Mouse (Mus musculus) C2C12 (cell line): ENCODE data around the gene Gm17545. TPM values are rescaled to one million over a fixed set of nuclear protein-coding genes. Genes with fewer than 3 reads are reported as not detected.

Experiments
- H3K27me3 ChIP-seq: one replicate; pipeline ENCODE4 v1.6.1; 2011; ENCODE audit not compliant: control insufficient read depth, insufficient read depth, insufficient read length
- H3K36me3 ChIP-seq: one replicate; pipeline ENCODE4 v1.6.1; 2011; ENCODE audit not compliant: control insufficient read depth, insufficient read depth
- H3K4me3 ChIP-seq: one replicate; pipeline ENCODE4 v1.5.1; 2011; ENCODE audit warnings: mild to moderate bottlenecking, control low read depth; ENCODE audit not compliant: poor library complexity, insufficient read depth, severe bottlenecking
- H3K79me2 ChIP-seq: one replicate; pipeline ENCODE4 v1.6.1; 2011; ENCODE audit not compliant: control insufficient read depth, insufficient read depth
- H3K79me3 ChIP-seq: one replicate; pipeline ENCODE4 v1.6.1; 2011; ENCODE audit warnings: low read depth, control low read depth
- H3ac ChIP-seq: one replicate; pipeline ENCODE3; 2011; ENCODE audit warnings: low read depth; ENCODE audit not compliant: control insufficient read depth, insufficient read length
- CEBPB ChIP-seq: IDR thresholded peaks from one replicate; pipeline ENCODE4 v1.6.1; 2011; ENCODE audit warnings: low read depth, mild to moderate bottlenecking, control low read depth, moderate library complexity
- CTCF ChIP-seq: IDR thresholded peaks from one replicate; pipeline ENCODE4 v1.5.1; 2011; ENCODE audit not compliant: control insufficient read depth, insufficient read depth, insufficient read length
- FOSL1 ChIP-seq: IDR thresholded peaks from one replicate; pipeline ENCODE4 v1.8.0; 2011; ENCODE audit warnings: mild to moderate bottlenecking, low read length; ENCODE audit not compliant: poor library complexity, insufficient read depth, severe bottlenecking
- MAX ChIP-seq: IDR thresholded peaks from one replicate; pipeline ENCODE4 v1.6.1; 2011; ENCODE audit warnings: mild to moderate bottlenecking, control low read depth
- MYOD1 ChIP-seq: IDR thresholded peaks from one replicate; pipeline ENCODE4 v1.6.1; 2011; ENCODE audit warnings: low read depth; ENCODE audit not compliant: control insufficient read depth, insufficient read length
- MYOG ChIP-seq: IDR thresholded peaks from one replicate; pipeline ENCODE4 v1.6.1; 2011; ENCODE audit not compliant: control insufficient read depth, insufficient read length; ENCODE audit errors: extremely low read depth
- USF1 ChIP-seq: IDR thresholded peaks from one replicate; pipeline ENCODE4 v1.6.1; 2011; ENCODE audit warnings: low read depth, mild to moderate bottlenecking, control low read depth, moderate library complexity
- polyA plus RNA-seq: library from polyadenylated mRNA; unstranded; fragments of >200 nt; fragmentation: generic; extraction: Trizol; gene quantifications from one replicate; pipeline ENCODE4 v1.2.1, GENCODE M21; 2012; ENCODE audit warnings: missing spikeins

Gene Gm17545
- polyA plus RNA-seq, 1 experiment, result not detected

- no peak overlapping the region for H3ac ChIP-seq
- no peak for TF ChIP-seq MYOG
- TF ChIP-seq FOSL1, result no peak
- TF ChIP-seq CEBPB, result no peak
- TF ChIP-seq CTCF, result no peak
- no peak for TF ChIP-seq USF1
- TF ChIP-seq MAX, result no peak
- no peak for TF ChIP-seq MYOD1
- no peak overlapping the region for H3K4me3 ChIP-seq
- no peaks in the 10 kb centered on the region for H3K27me3 ChIP-seq
- no peaks in the 10 kb centered on the region for H3K79me3 ChIP-seq
- no peaks in the 10 kb centered on the region for H3K36me3 ChIP-seq
- no peaks in the 10 kb centered on the region for H3K79me2 ChIP-seq
Measured at GRCm38 (mm10) chr9:22416187-22416586, 37.9 kb upstream of the Gm17545 start.

GRCm38 (mm10) chr9:22417547-22417946 is 36.5 kb upstream of the Gm17545 start:
- H3K79me3 ChIP-seq, result no peaks in the 10 kb centered on the region
- no peaks in the 10 kb centered on the region for H3K36me3 ChIP-seq
- TF ChIP-seq MYOG (no peak), CTCF (no peak), USF1 (no peak), MAX (no peak), CEBPB (no peak), FOSL1 (no peak), MYOD1 (no peak)
- H3K4me3 ChIP-seq, result no peak overlapping the region
- no peaks in the 10 kb centered on the region for H3K79me2 ChIP-seq
- H3ac ChIP-seq, result no peak overlapping the region
- H3K27me3 ChIP-seq, result no peaks in the 10 kb centered on the region

GRCm38 (mm10) chr9:22419877-22420276 is 34.2 kb upstream of the Gm17545 start:
- Histone ChIP-seq H3K79me2 (no peaks in the 10 kb centered on the region), H3K36me3 (no peaks in the 10 kb centered on the region), H3K27me3 (no peaks in the 10 kb centered on the region), H3K79me3 (no peaks in the 10 kb centered on the region), H3K4me3 (no peak overlapping the region), H3ac (no peak overlapping the region)
- TF ChIP-seq USF1 (no peak), CEBPB (no peak)

GRCm38 (mm10) chr9:22420491-22420890 is 33.6 kb upstream of the Gm17545 start:
- H3ac ChIP-seq, result no peak overlapping the region
- H3K79me2 ChIP-seq, result no peaks in the 10 kb centered on the region
- no peak overlapping the region for H3K4me3 ChIP-seq
- no peaks in the 10 kb centered on the region for H3K79me3 ChIP-seq
- no peaks in the 10 kb centered on the region for H3K36me3 ChIP-seq
- TF ChIP-seq FOSL1 (no peak), CEBPB (no peak), MYOG (no peak), USF1 (no peak), CTCF (no peak), MAX (no peak), MYOD1 (no peak)
- no peaks in the 10 kb centered on the region for H3K27me3 ChIP-seq

- no peaks in the 10 kb centered on the region for H3K79me3 ChIP-seq
- TF ChIP-seq USF1, result no peak
- no peak for TF ChIP-seq FOSL1
- TF ChIP-seq CEBPB, result no peak
- H3K27me3 ChIP-seq, result no peaks in the 10 kb centered on the region
Measured at GRCm38 (mm10) chr9:22422559-22422958, 31.5 kb upstream of the Gm17545 start.

GRCm38 (mm10) chr9:22423507-22423906 is 30.6 kb upstream of the Gm17545 start:
- Histone ChIP-seq H3K4me3 (no peak overlapping the region), H3K79me3 (no peaks in the 10 kb centered on the region)
- TF ChIP-seq MYOD1 (no peak), FOSL1 (no peak), USF1 (no peak), CEBPB (no peak), CTCF (no peak), MAX (no peak), MYOG (no peak)

More at GRCm38 (mm10) chr9:22422559-22422958, 31.5 kb upstream of the Gm17545 start:
- H3K79me2 ChIP-seq, result no peaks in the 10 kb centered on the region
- no peak overlapping the region for H3ac ChIP-seq
- no peak overlapping the region for H3K4me3 ChIP-seq
- no peaks in the 10 kb centered on the region for H3K36me3 ChIP-seq

GRCm38 (mm10) chr9:22424196-22424595 is 29.9 kb upstream of the Gm17545 start:
- H3K27me3 ChIP-seq, result no peaks in the 10 kb centered on the region
- no peaks in the 10 kb centered on the region for H3K79me2 ChIP-seq
- H3ac ChIP-seq, result no peak overlapping the region
- no peak overlapping the region for H3K4me3 ChIP-seq
- no peaks in the 10 kb centered on the region for H3K79me3 ChIP-seq
- no peaks in the 10 kb centered on the region for H3K36me3 ChIP-seq
- TF ChIP-seq MYOG (no peak), CTCF (no peak), USF1 (no peak), CEBPB (no peak), MAX (no peak), MYOD1 (no peak), FOSL1 (no peak)

More at GRCm38 (mm10) chr9:22423507-22423906, 30.6 kb upstream of the Gm17545 start:
- Histone ChIP-seq H3K79me2 (no peaks in the 10 kb centered on the region), H3K36me3 (no peaks in the 10 kb centered on the region), H3ac (no peak overlapping the region), H3K27me3 (no peaks in the 10 kb centered on the region)
